Mouse (Mus musculus): Measurements from ENCODE around the gene Vmn2r61. TPM values are rescaled to one million over a fixed set of nuclear protein-coding genes. Genes with fewer than 3 reads are reported as not detected.

Gene Vmn2r61
- polyA plus RNA-seq (2012; ENCODE audit: low replicate concordance): not detected in 2 replicates

GRCm38 (mm10) chr7:42259753-42260152 is at the start of gene Vmn2r61:
TSS of gene Vmn2r61 (plus strand) at chr7:42260053.

Other genes with a start within 250 kb of the Vmn2r61 start
- gene Vmn2r59, start 201.0 kb upstream of the Vmn2r61 start, polyA plus RNA-seq (2012; ENCODE audit: low replicate concordance): 0.02 TPM in 1 of 2 replicates, not detected in the other
- not detected in 2 replicates for gene Vmn2r60, start 152.3 kb upstream of the Vmn2r61 start, polyA plus RNA-seq (2012; ENCODE audit: low replicate concordance)
- gene 4933421I07Rik, start 188.1 kb downstream of the Vmn2r61 start, polyA plus RNA-seq (2012; ENCODE audit: low replicate concordance): not detected in 2 replicates
- gene Zfp141, start 245.7 kb downstream of the Vmn2r61 start, polyA plus RNA-seq (2012; ENCODE audit: low replicate concordance): 0.25 and 2.3 TPM in 2 replicates